Mouse (Mus musculus) hindbrain, postnatal 0 days (tissue): Measurements from ENCODE around the gene Psmd13. TPM values are rescaled to one million over a fixed set of nuclear protein-coding genes. Genes with fewer than 3 reads are reported as not detected.
A peak's percentile ranks its signal among the peaks of the same experiment; 100 is the strongest.

Experiments
- ATAC-seq: fragments of 200-750 bp; cut with Nextera tagmentation; 2 replicates; pipeline ENCODE4 v1.8.0; 2017; ENCODE audit warnings: mild to moderate bottlenecking, moderate TSS enrichment, moderate library complexity
- DNase-seq: peaks from one replicate; pipeline ENCODE4 v3.0.0-alpha.2; 2015; ENCODE audit warnings: low spot score
- H3K27ac ChIP-seq: fragments of 300-500 bp; sonication (generic); 2 replicates; pipeline ENCODE4 v1.5.1; 2014; ENCODE audit warnings: mild to moderate bottlenecking
- H3K27me3 ChIP-seq: fragments of 300-500 bp; sonication (generic); 2 replicates; pipeline ENCODE4 v1.6.1; 2014; ENCODE audit warnings: low read length, mixed read lengths; ENCODE audit not compliant: insufficient read depth
- H3K36me3 ChIP-seq: fragments of 300-500 bp; sonication (generic); 2 replicates; pipeline ENCODE4 v1.6.1; 2014; ENCODE audit warnings: low read length, mixed read lengths; ENCODE audit not compliant: insufficient read depth
- H3K4me1 ChIP-seq: fragments of 300-500 bp; sonication (generic); 2 replicates; pipeline ENCODE4 v1.6.1; 2014; ENCODE audit warnings: antibody characterized with exemption, low read length, mixed read lengths; ENCODE audit not compliant: insufficient read depth
- H3K4me2 ChIP-seq: fragments of 300-500 bp; sonication (generic); 2 replicates; pipeline ENCODE4 v1.6.1; 2014; ENCODE audit warnings: low read depth, mild to moderate bottlenecking, low read length, moderate library complexity, mixed read lengths
- H3K4me3 ChIP-seq: fragments of 300-500 bp; sonication (generic); 2 replicates; pipeline ENCODE4 v1.5.1; 2014; ENCODE audit warnings: low read length
- H3K9ac ChIP-seq: fragments of 300-500 bp; sonication (generic); replicated peaks from 2 replicates; pipeline ENCODE4 v1.6.1; 2014; ENCODE audit warnings: mild to moderate bottlenecking, low read length, moderate library complexity, mixed read lengths
- H3K9me3 ChIP-seq: fragments of 300-500 bp; sonication (generic); 2 replicates; pipeline ENCODE4 v1.6.1; 2016; ENCODE audit warnings: low read length, mixed read lengths
- CTCF ChIP-seq: IDR thresholded peaks from 2 replicates; pipeline ENCODE4 v1.5.1; 2016; ENCODE audit warnings: antibody characterized with exemption, control low read depth, low read depth
- WGBS: fragments of 180-500 bp; shearing (Covaris S2); extraction: QIAGEN DNeasy Blood & Tissue Kit; methylation state at CpG from one replicate; pipeline ENCODE4 v1.1.7; 2014; 5-methylcytosine and 5-hydroxymethylcytosine counted together
- polyA plus RNA-seq: library from polyadenylated mRNA; unstranded; fragments of >200 nt; fragmentation: Nextera tagmentation; extraction: Ambion mirVana; gene quantifications from 2 replicates; pipeline ENCODE4 v1.2.1, GENCODE M21; 2015
- total RNA-seq: library from RNA; depleted of rRNA; stranded (reverse); fragments of >200 nt; gene quantifications from 2 replicates; pipeline ENCODE4 v1.2.3, GENCODE M21; 2014

Gene Psmd13
- total and polyA plus RNA-seq, 2 experiments from 2014 or later: 113 to 275 TPM

GRCm38 (mm10) chr7:140914031-140914690, 32.4 kb downstream of the Psmd13 start:
- Histone ChIP-seq H3K4me1 (no peaks in the 10 kb centered on the region), H3K27me3 (0 out of 2 replicates have a peak, but pooled peaks cover 4% of the 10 kb centered on the region), H3K4me2 (no peak overlapping the region), H3K36me3 (no peaks in the 10 kb centered on the region), H3K4me3 (no peak overlapping the region), H3K27ac (no peak overlapping the region), H3K9me3 (no peaks in the 10 kb centered on the region), H3K9ac (no peak overlapping the region)
- ATAC-seq (no peak), DNase-seq (no peak)
- WGBS: 86% methylated on average over 8 of the region's 8 CpGs
- TF ChIP-seq CTCF: no peak

GRCm38 (mm10) chr7:140919911-140920310, 38.1 kb downstream of the Psmd13 start:
- H3K27ac ChIP-seq: no peak overlapping the region
- peaks cover 49% of the 10 kb centered on the region for H3K27me3 ChIP-seq
- no peak for ATAC-seq
- H3K4me2 ChIP-seq: no peak overlapping the region
- 79% methylated on average over 4 of the region's 4 CpGs for WGBS
- no peak for DNase-seq
- peaks cover 13% of the 10 kb centered on the region for H3K4me1 ChIP-seq
- no peaks in the 10 kb centered on the region for H3K9me3 ChIP-seq
- no peak overlapping the region for H3K9ac ChIP-seq
- H3K4me3 ChIP-seq: no peak overlapping the region
- no peaks in the 10 kb centered on the region for H3K36me3 ChIP-seq
- no peak for TF ChIP-seq CTCF

GRCm38 (mm10) chr7:140920418-140921029, 38.8 kb downstream of the Psmd13 start, which contains the start of gene Nlrp6:
Gene Nlrp6, plus strand, starts transcription at chr7:140920902.
- H3K9ac ChIP-seq: no peak within 1 kb of the TSS
- no peak within 1 kb of the TSS for H3K27ac ChIP-seq
- no peak for TF ChIP-seq CTCF
- peaks cover 49% of the 10 kb centered on the region for H3K27me3 ChIP-seq
- peaks cover 13% of the 10 kb centered on the region for H3K4me1 ChIP-seq
- no peak within 1 kb of the TSS; the same call in 1 of the 2 replicates for H3K4me3 ChIP-seq
- no peak for DNase-seq
- ATAC-seq: no peak
- WGBS: 84% methylated on average over 8 of the region's 8 CpGs
- H3K4me2 ChIP-seq: peak within 1 kb of the TSS; percentile 96
- no peaks in the 10 kb centered on the region for H3K9me3 ChIP-seq
- no peaks in the 10 kb centered on the region for H3K36me3 ChIP-seq

GRCm38 (mm10) chr7:140921225-140921975, 39.6 kb downstream of the Psmd13 start:
- Histone ChIP-seq H3K4me2 (peak overlapping the region; percentile 96), H3K4me1 (peaks cover 13% of the 10 kb centered on the region), H3K4me3 (peak overlapping the region; percentile 47; the same call in 1 of the 2 replicates), H3K27ac (no peak overlapping the region), H3K9me3 (no peaks in the 10 kb centered on the region), H3K27me3 (peaks cover 49% of the 10 kb centered on the region), H3K36me3 (no peaks in the 10 kb centered on the region), H3K9ac (no peak overlapping the region)
- ATAC-seq (no peak), DNase-seq (no peak)
- TF ChIP-seq CTCF: no peak
- 33% methylated on average over 22 of the region's 22 CpGs for WGBS

GRCm38 (mm10) chr7:140922398-140923069, 40.8 kb downstream of the Psmd13 start:
- H3K36me3 ChIP-seq: no peaks in the 10 kb centered on the region
- WGBS: under 1% methylated on average over 49 of the region's 49 CpGs
- H3K4me1 ChIP-seq: peaks cover 13% of the 10 kb centered on the region
- H3K4me2 ChIP-seq: peak overlapping the region; percentile 96
- peak; percentile 63 for DNase-seq
- peak; percentile 29 for TF ChIP-seq CTCF
- ATAC-seq: peak; percentile 72; the same call in 1 of the 2 replicates
- H3K9ac ChIP-seq: peak overlapping the region; percentile 44; the same call in 1 of the 2 replicates
- H3K9me3 ChIP-seq: no peaks in the 10 kb centered on the region
- H3K27ac ChIP-seq: no peak overlapping the region
- peak overlapping the region; percentile 47 for H3K4me3 ChIP-seq
- H3K27me3 ChIP-seq: peaks cover 49% of the 10 kb centered on the region

- Histone ChIP-seq H3K4me3 (peak overlapping the region; percentile 47), H3K27me3 (peaks cover 46% of the 10 kb centered on the region), H3K36me3 (no peaks in the 10 kb centered on the region), H3K4me1 (peaks cover 13% of the 10 kb centered on the region), H3K27ac (no peak overlapping the region), H3K9me3 (no peaks in the 10 kb centered on the region), H3K4me2 (peak overlapping the region; percentile 96), H3K9ac (peak overlapping the region; percentile 44; the same call in 1 of the 2 replicates)
- WGBS: 20% methylated on average over 30 of the region's 30 CpGs
- no peak for TF ChIP-seq CTCF
- DNase-seq (peak; percentile 23), ATAC-seq (no peak)
Measured at GRCm38 (mm10) chr7:140923070-140923775, 41.5 kb downstream of the Psmd13 start.
